Mouse (Mus musculus) MN1 (cell line): Measurements from ENCODE around the gene Safb2.
A peak's percentile ranks its signal among the peaks of the same experiment; 100 is the strongest.

Source experiments
- DNase-seq: peaks from one replicate; pipeline ENCODE4 v3.0.0-alpha.2; 2016; ENCODE audit warnings: low spot score

The Safb2 gene

DNA sequence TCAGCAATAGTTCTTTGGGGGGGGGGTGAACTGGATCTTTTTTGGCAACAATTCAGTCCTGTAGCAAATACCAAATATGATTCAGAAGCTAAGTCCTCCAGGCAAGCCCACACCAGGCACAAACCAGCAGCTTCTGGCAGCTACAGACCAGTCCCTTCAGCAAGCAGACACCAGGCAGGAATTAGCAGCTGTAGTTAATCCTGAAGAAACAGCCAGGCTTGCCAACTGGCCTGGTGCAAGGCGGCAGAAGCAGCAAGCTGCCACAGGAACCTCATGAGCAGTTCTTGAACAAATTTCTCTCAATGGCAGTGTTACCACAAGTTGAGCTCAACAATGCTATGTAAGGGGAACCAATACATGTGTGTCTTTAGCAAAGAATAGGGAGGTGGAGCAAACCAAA, 61.6 kb downstream of the Safb2 start:
- DNase-seq = peak; percentile 50

GRCm38 (mm10) chr17:56515690-56516410, 68.5 kb downstream of the Safb2 start:
- DNase-seq = peak; percentile 96

- no peak for DNase-seq
Measured at GRCm38 (mm10) chr17:56514916-56515315, 69.5 kb downstream of the Safb2 start.

DNA sequence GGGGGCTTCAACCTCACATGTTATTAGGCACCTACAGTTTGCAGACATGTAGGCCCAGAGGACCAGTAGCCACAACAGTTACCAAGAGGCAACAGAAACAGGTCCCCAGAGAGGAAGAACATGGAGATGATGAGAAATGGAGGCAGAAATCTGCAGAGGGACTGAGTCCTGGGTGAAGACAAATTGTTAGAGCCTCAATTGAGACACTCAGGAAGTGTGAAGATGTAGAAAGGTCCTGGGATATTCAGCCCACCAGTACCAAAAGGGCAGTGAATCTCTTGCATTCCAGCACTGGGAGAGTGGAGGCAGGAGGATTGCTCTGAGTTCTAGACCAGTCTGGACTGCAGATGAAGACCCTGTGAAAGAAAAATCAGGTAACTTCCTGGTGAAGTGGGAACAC, 70.1 kb downstream of the Safb2 start:
- DNase-seq = no peak

DNA sequence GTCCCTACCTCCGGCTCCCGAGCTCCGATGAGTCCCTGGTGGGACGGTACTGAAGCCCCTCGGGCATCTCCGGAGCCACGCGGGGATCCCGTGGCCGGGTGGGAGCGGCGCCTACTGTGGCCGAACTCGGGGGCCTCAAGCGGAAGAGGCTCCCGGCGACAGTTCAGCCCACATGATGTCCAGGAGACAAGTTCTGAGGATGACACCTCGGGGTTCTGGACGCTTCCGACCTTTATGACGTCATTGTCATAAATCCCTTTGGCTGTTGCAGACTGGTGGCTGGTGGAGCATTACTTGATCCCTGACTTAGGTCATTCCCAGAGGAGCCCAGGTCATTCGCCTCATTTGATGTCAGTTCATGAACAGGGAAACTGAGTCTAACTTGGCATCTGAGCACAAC, 72.1 kb downstream of the Safb2 start, which contains the start of gene Znrf4:
TSS of gene Znrf4 (minus strand) at position 122 of the 400 bp plus-strand sequence.
- DNase-seq = no peak

GRCm38 (mm10) chr17:56511707-56512090, 72.7 kb downstream of the Safb2 start:
- no peak for DNase-seq

DNA sequence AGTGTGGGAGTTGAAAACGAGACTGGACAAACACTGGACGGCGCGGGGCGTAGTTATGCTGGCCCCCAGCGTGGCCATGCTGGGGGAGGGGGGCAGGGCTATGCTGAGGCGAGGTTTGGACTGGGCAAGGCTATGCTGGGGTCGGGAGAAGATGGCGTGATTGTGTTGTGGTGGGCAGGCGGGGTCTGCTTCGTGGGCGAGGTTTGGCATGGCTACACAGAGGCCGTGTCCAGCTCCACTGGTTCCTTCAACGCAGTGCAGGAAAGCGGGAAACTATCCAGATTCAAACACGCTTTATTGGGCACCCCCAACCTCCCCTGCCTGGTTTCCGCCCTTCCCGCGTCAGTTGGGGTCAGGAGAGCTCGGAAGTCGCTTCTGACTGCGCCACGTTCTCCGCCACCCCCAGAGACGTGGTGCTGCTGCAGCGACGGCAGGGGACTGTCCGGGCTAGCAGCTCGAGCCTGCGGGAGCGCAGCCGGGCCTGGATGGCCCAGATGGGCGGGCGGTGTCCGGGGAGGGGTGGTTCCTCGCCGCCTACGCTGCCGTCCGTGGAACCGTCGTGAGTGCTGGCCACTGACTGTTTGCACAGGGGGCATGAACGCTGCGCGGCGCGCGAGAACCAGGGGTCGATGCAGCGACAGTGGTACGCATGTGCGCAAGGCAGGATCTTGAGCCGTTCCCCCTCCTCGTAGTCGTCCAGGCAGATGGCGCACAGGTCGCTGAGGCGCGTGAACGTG, 73.2 kb downstream of the Safb2 start:
- no peak for DNase-seq
